Mouse (Mus musculus) erythroblast, adult 5-6 weeks (primary cell): ENCODE measurements around the gene Gria1. TPM values are rescaled to one million over a fixed set of nuclear protein-coding genes. Genes with fewer than 3 reads are reported as not detected.

Experiments
- ATAC-seq: replicated peaks from 2 replicates; pipeline ENCODE4 v1.8.0; 2016; ENCODE audit warnings: moderate number of reproducible peaks, mild to moderate bottlenecking, moderate TSS enrichment, inconsistent platforms; ENCODE audit not compliant: poor library complexity, low FRiP score, severe bottlenecking
- total RNA-seq, 2 experiments: library from RNA; stranded (forward) in 1 of 2; stranded (reverse) in 1 of 2; fragments of 150-400 nt in 1 of 2; fragments of 200-764, 138-1000 nt in 1 of 2; gene quantifications; 2 replicates each; pipeline versions ENCODE4 v1.2.3 to v1.2.4; 2015 to 2017; ENCODE audit warnings: low replicate concordance in 2 of 2

Gria1 gene
- total RNA-seq (2015; ENCODE audit: low replicate concordance) (not detected in 2 replicates), total RNA-seq (2017; ENCODE audit: low replicate concordance) (not detected in 2 replicates)

- ATAC-seq, result no peak
These were observed at the start of gene Gria1 for GRCm38 (mm10) chr11:57011024-57011690. TSS of gene Gria1 (plus strand) at chr11:57011387.

- ATAC-seq, result no peak
These were observed 49.4 kb upstream of the Gria1 start for GRCm38 (mm10) chr11:56961751-56962150.

GRCm38 (mm10) chr11:56972814-56973213 lies 38.4 kb upstream of the Gria1 start:
- ATAC-seq, result no peak

GRCm38 (mm10) chr11:56984321-56985000 lies 26.7 kb upstream of the Gria1 start:
- no peak for ATAC-seq

GRCm38 (mm10) chr11:56985457-56985856 lies 25.7 kb upstream of the Gria1 start:
- ATAC-seq, result no peak

- no peak for ATAC-seq
These were observed 11.6 kb upstream of the Gria1 start for GRCm38 (mm10) chr11:56999601-57000001.

GRCm38 (mm10) chr11:57004611-57005010 lies 6.6 kb upstream of the Gria1 start:
- ATAC-seq, result no peak

- ATAC-seq, result no peak
These were observed 5.8 kb upstream of the Gria1 start for GRCm38 (mm10) chr11:57005341-57005740.

- ATAC-seq, result no peak
These were observed 3.4 kb upstream of the Gria1 start for GRCm38 (mm10) chr11:57007790-57008189.

GRCm38 (mm10) chr11:57010611-57011010 lies 576 bp upstream of the Gria1 start:
- ATAC-seq, result no peak

GRCm38 (mm10) chr11:57011691-57012039 lies 478 bp downstream of the Gria1 start:
- ATAC-seq, result no peak

GRCm38 (mm10) chr11:57012287-57012921 lies 1.2 kb downstream of the Gria1 start:
- no peak for ATAC-seq

- no peak for ATAC-seq
These were observed 2.4 kb downstream of the Gria1 start for GRCm38 (mm10) chr11:57013464-57014190.

GRCm38 (mm10) chr11:57014396-57014795 lies 3.2 kb downstream of the Gria1 start:
- no peak for ATAC-seq

GRCm38 (mm10) chr11:57018536-57018935 lies 7.3 kb downstream of the Gria1 start:
- ATAC-seq, result no peak

- ATAC-seq, result no peak
These were observed 11.2 kb downstream of the Gria1 start for GRCm38 (mm10) chr11:57022400-57022799.

- ATAC-seq, result no peak
These were observed 19.3 kb downstream of the Gria1 start for GRCm38 (mm10) chr11:57030448-57030847.

GRCm38 (mm10) chr11:57038807-57039206 lies 27.6 kb downstream of the Gria1 start:
- no peak for ATAC-seq

GRCm38 (mm10) chr11:57039306-57039705 lies 28.1 kb downstream of the Gria1 start:
- no peak for ATAC-seq

GRCm38 (mm10) chr11:57042057-57042456 lies 30.9 kb downstream of the Gria1 start:
- no peak for ATAC-seq
